Mouse (Mus musculus): Measurements from ENCODE around the gene Tmod1. TPM values are rescaled to one million over a fixed set of nuclear protein-coding genes. Genes with fewer than 3 reads are reported as not detected.

The Tmod1 gene
- polyA plus RNA-seq, 1 experiment, result 0.34 TPM

DNA sequence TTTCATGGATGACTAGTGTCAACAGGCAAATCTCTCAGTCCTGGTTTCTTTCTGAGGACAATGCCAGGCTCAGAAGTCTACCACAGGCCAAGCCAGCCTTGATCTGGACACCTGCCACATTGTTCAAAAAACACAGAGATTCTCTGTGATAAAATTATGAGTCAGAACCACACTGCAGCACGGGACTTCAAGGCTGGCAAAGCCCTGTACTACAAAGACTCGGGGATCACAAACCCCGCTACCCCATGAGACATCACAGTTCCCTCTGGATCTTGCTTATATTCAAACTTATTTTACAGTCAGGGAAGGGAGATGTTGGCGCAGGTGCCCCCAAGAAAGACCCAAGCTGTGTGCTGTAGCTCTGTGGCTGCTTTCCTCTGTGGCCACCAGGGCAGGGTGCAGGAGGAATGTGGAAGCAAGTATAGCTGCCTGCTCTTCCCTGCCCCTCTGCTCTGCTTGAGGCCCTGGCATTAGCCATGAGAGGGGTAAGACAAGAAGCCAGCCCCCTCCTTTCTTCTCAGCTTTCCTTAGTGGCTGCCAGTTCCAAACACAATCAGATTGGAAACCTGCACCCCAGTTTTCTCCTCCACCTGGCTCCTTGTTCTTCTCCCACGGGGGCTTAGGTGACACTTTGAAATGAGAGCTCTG is 53.8 kb downstream of the Tmod1 start:
- Histone ChIP-seq H3K79me3 (ENCODE audit: low read depth) (no peaks in the 10 kb centered on the region), H3ac (ENCODE audit: control insufficient read depth, insufficient read length, low read depth) (peak overlapping the region; percentile 34), H3K79me2 (ENCODE audit: control insufficient read depth, insufficient read depth) (no peaks in the 10 kb centered on the region), H3K36me3 (ENCODE audit: control insufficient read depth, insufficient read depth) (no peaks in the 10 kb centered on the region), H3K27me3 (ENCODE audit: control insufficient read depth, insufficient read depth, insufficient read length) (no peaks in the 10 kb centered on the region), H3K4me3 (ENCODE audit: insufficient read depth, poor library complexity, severe bottlenecking) (no peak overlapping the region)
- no peak for TF ChIP-seq CEBPB (IDR thresholded peaks at IDR 0.05; ENCODE audit: low read depth)
- peak; percentile 21 for TF ChIP-seq USF1 (IDR thresholded peaks at IDR 0.05; ENCODE audit: low read depth)
- no peak for TF ChIP-seq CTCF (IDR thresholded peaks at IDR 0.05; ENCODE audit: control insufficient read depth, insufficient read depth, insufficient read length)
- TF ChIP-seq FOSL1 (IDR thresholded peaks at IDR 0.05; ENCODE audit: insufficient read depth, low read length, poor library complexity, severe bottlenecking), result no peak
- no peak for TF ChIP-seq MYOG (IDR thresholded peaks at IDR 0.05; ENCODE audit: control insufficient read depth, extremely low read depth, insufficient read length)
- peak; percentile 38 for TF ChIP-seq MAX (IDR thresholded peaks at IDR 0.05)
- TF ChIP-seq MYOD1 (IDR thresholded peaks at IDR 0.05; ENCODE audit: control insufficient read depth, insufficient read length, low read depth), result no peak

DNA sequence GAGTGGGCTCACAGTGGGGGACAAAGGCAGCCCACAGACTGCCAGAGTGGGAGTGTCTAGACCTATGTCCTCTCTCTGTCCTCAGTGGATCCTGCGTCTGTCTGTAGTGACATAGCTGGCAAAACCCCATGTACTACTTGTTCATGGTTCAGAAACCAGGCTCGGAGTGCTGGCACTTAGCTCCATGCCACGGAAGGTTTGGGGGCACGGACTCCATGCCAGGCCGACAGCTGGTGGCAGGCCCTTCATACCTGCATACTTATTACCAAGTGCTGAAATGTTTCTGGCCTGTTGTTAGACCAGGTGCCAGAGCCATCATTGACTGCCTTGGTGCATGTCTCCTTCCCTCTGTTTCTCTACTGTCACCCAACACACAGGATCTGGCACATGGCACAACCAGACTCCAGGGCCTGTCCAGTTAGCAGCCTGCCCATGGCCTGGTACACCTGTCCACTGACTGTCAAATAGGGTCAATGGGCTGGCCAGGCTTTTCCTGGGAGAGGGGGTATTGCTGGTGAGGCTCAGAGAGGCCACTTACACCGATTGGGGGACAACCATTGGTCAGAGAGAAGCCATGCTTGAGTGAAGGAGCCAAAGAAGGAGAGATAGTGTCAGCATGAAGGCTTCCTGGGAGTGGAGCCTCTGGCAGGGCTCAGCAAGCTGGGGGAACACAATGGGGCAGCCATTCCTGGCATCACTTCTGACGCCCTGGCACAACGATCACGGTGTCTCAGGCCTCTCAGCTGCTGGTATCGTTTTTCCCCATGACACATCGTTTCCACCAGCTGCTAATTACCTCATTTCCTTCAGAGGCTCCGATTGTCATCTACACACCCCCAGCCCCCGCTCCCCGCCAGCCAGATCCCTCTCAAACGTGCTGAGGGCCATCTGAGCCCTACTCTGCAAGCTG is 56.4 kb downstream of the Tmod1 start:
- Histone ChIP-seq H3K36me3 (ENCODE audit: control insufficient read depth, insufficient read depth) (no peaks in the 10 kb centered on the region), H3K79me2 (ENCODE audit: control insufficient read depth, insufficient read depth) (no peaks in the 10 kb centered on the region), H3K27me3 (ENCODE audit: control insufficient read depth, insufficient read depth, insufficient read length) (no peaks in the 10 kb centered on the region), H3K4me3 (ENCODE audit: insufficient read depth, poor library complexity, severe bottlenecking) (no peak overlapping the region), H3ac (ENCODE audit: control insufficient read depth, insufficient read length, low read depth) (no peak overlapping the region), H3K79me3 (ENCODE audit: low read depth) (no peaks in the 10 kb centered on the region)
- TF ChIP-seq USF1 (IDR thresholded peaks at IDR 0.05; ENCODE audit: low read depth) (no peak), MAX (IDR thresholded peaks at IDR 0.05) (no peak), CEBPB (IDR thresholded peaks at IDR 0.05; ENCODE audit: low read depth) (no peak), MYOD1 (IDR thresholded peaks at IDR 0.05; ENCODE audit: control insufficient read depth, insufficient read length, low read depth) (peak; percentile 79)

DNA sequence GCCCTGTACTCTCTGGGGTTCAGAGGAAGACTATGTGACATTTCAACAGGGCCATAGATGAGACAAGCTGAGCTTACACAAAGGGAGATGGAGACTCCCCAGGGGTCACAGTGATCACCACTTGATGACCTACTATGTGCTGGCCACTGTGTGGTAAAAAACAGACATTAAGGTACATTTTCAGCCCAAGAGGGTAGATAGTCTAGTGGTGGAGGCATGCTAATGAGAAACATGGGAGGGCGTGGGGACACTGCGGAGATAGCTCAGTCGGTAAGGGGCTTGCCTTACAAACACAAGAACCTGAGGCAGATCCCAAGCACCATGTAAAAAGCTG is 57.1 kb downstream of the Tmod1 start:
- no peak for TF ChIP-seq MYOD1 (IDR thresholded peaks at IDR 0.05; ENCODE audit: control insufficient read depth, insufficient read length, low read depth)
- no peak for TF ChIP-seq CEBPB (IDR thresholded peaks at IDR 0.05; ENCODE audit: low read depth)
- no peak for TF ChIP-seq USF1 (IDR thresholded peaks at IDR 0.05; ENCODE audit: low read depth)
- TF ChIP-seq MYOG (IDR thresholded peaks at IDR 0.05; ENCODE audit: control insufficient read depth, extremely low read depth, insufficient read length), result no peak
- no peak for TF ChIP-seq CTCF (IDR thresholded peaks at IDR 0.05; ENCODE audit: control insufficient read depth, insufficient read depth, insufficient read length)
- TF ChIP-seq FOSL1 (IDR thresholded peaks at IDR 0.05; ENCODE audit: insufficient read depth, low read length, poor library complexity, severe bottlenecking), result no peak
- no peak for TF ChIP-seq MAX (IDR thresholded peaks at IDR 0.05)
- no peaks in the 10 kb centered on the region for H3K27me3 ChIP-seq (ENCODE audit: control insufficient read depth, insufficient read depth, insufficient read length)
- H3K79me3 ChIP-seq (ENCODE audit: low read depth), result no peaks in the 10 kb centered on the region
- no peaks in the 10 kb centered on the region for H3K36me3 ChIP-seq (ENCODE audit: control insufficient read depth, insufficient read depth)
- no peaks in the 10 kb centered on the region for H3K79me2 ChIP-seq (ENCODE audit: control insufficient read depth, insufficient read depth)
- H3ac ChIP-seq (ENCODE audit: control insufficient read depth, insufficient read length, low read depth), result no peak overlapping the region
- no peak overlapping the region for H3K4me3 ChIP-seq (ENCODE audit: insufficient read depth, poor library complexity, severe bottlenecking)

DNA sequence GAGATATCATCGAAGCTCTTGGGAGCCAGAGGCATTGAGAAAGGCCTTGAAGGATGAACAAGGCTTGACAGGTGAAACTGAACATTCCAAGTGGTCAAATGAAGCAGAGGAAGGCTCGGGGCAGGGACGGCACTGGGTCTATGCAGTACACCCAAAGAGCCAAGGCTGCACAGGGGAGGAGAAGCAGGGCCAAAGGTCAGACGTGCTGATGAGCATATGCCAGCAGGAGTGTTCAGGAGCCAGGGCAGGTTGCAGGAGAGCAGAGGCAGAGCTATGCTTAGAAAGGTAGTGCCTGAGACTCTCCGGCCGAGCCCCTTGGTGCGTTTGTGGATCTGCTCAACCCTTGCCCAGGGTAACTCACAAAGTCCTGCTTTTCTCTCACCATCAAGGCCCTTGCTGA is 57.8 kb downstream of the Tmod1 start:
- H3K79me2 ChIP-seq (ENCODE audit: control insufficient read depth, insufficient read depth), result no peaks in the 10 kb centered on the region
- no peaks in the 10 kb centered on the region for H3K27me3 ChIP-seq (ENCODE audit: control insufficient read depth, insufficient read depth, insufficient read length)
- H3ac ChIP-seq (ENCODE audit: control insufficient read depth, insufficient read length, low read depth), result no peak overlapping the region
- TF ChIP-seq CEBPB (IDR thresholded peaks at IDR 0.05; ENCODE audit: low read depth), result no peak
- TF ChIP-seq MYOG (IDR thresholded peaks at IDR 0.05; ENCODE audit: control insufficient read depth, extremely low read depth, insufficient read length), result no peak
- no peak for TF ChIP-seq USF1 (IDR thresholded peaks at IDR 0.05; ENCODE audit: low read depth)
- no peak for TF ChIP-seq MYOD1 (IDR thresholded peaks at IDR 0.05; ENCODE audit: control insufficient read depth, insufficient read length, low read depth)
- no peak for TF ChIP-seq CTCF (IDR thresholded peaks at IDR 0.05; ENCODE audit: control insufficient read depth, insufficient read depth, insufficient read length)
- no peak for TF ChIP-seq MAX (IDR thresholded peaks at IDR 0.05)
- no peak for TF ChIP-seq FOSL1 (IDR thresholded peaks at IDR 0.05; ENCODE audit: insufficient read depth, low read length, poor library complexity, severe bottlenecking)
- no peaks in the 10 kb centered on the region for H3K36me3 ChIP-seq (ENCODE audit: control insufficient read depth, insufficient read depth)
- no peaks in the 10 kb centered on the region for H3K79me3 ChIP-seq (ENCODE audit: low read depth)
- H3K4me3 ChIP-seq (ENCODE audit: insufficient read depth, poor library complexity, severe bottlenecking), result no peak overlapping the region

DNA sequence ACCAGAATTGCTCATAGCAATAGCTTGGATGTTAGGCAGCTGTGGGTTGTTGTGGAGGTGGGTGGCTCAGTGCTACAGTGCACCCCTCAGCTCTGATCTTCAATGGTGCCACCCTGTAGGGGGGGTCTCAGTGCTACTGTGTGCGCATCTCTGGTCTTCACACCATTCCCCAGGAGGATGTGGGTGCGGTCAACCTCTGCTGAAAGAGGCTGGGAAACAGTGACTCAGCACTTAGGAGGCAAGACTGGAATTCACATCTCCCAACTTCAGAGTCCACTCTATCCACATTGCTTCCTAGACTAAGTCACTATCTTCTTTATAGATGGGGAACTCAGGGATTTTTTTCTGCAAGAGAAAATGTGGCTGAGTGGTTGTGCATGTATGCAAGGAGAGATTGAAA is 58.9 kb downstream of the Tmod1 start:
- Histone ChIP-seq H3K27me3 (ENCODE audit: control insufficient read depth, insufficient read depth, insufficient read length) (no peaks in the 10 kb centered on the region), H3K4me3 (ENCODE audit: insufficient read depth, poor library complexity, severe bottlenecking) (no peak overlapping the region), H3ac (ENCODE audit: control insufficient read depth, insufficient read length, low read depth) (no peak overlapping the region), H3K36me3 (ENCODE audit: control insufficient read depth, insufficient read depth) (no peaks in the 10 kb centered on the region), H3K79me3 (ENCODE audit: low read depth) (no peaks in the 10 kb centered on the region), H3K79me2 (ENCODE audit: control insufficient read depth, insufficient read depth) (no peaks in the 10 kb centered on the region)
- TF ChIP-seq CTCF (IDR thresholded peaks at IDR 0.05; ENCODE audit: control insufficient read depth, insufficient read depth, insufficient read length), result no peak
- no peak for TF ChIP-seq MYOG (IDR thresholded peaks at IDR 0.05; ENCODE audit: control insufficient read depth, extremely low read depth, insufficient read length)
- no peak for TF ChIP-seq FOSL1 (IDR thresholded peaks at IDR 0.05; ENCODE audit: insufficient read depth, low read length, poor library complexity, severe bottlenecking)
- TF ChIP-seq USF1 (IDR thresholded peaks at IDR 0.05; ENCODE audit: low read depth), result no peak
- no peak for TF ChIP-seq CEBPB (IDR thresholded peaks at IDR 0.05; ENCODE audit: low read depth)
- TF ChIP-seq MYOD1 (IDR thresholded peaks at IDR 0.05; ENCODE audit: control insufficient read depth, insufficient read length, low read depth), result no peak
- no peak for TF ChIP-seq MAX (IDR thresholded peaks at IDR 0.05)

Data from C2C12 (cell line).